Mouse (Mus musculus): ENCODE data around the gene Irf3.

Irf3 gene

GRCm38 (mm10) chr7:44985595-44986191 lies 11.8 kb upstream of the Irf3 start:
- Histone ChIP-seq H3K27me3 (ENCODE audit: control insufficient read depth, insufficient read depth, low read length, poor library complexity, severe bottlenecking) (no peaks in the 10 kb centered on the region), H3K36me3 (ENCODE audit: control insufficient read depth, insufficient read depth, low read length, poor library complexity, severe bottlenecking) (peaks cover 5% of the 10 kb centered on the region)
- DNase-seq (ENCODE audit: low read depth, low spot score), result peak; percentile 68

- Histone ChIP-seq H3K36me3 (ENCODE audit: control insufficient read depth, insufficient read depth, low read length, poor library complexity, severe bottlenecking) (peaks cover under 1% of the 10 kb centered on the region), H3K27me3 (ENCODE audit: control insufficient read depth, insufficient read depth, low read length, poor library complexity, severe bottlenecking) (no peaks in the 10 kb centered on the region)
- DNase-seq (ENCODE audit: low read depth, low spot score), result peak; percentile 99
Measured at GRCm38 (mm10) chr7:44986192-44986878, 11.1 kb upstream of the Irf3 start, which contains the start of gene Prmt1. Gene Prmt1, minus strand, starts transcription at chr7:44986568.

- H3K27me3 ChIP-seq (ENCODE audit: control insufficient read depth, insufficient read depth, low read length, poor library complexity, severe bottlenecking), result no peaks in the 10 kb centered on the region
- peaks cover 3% of the 10 kb centered on the region for H3K36me3 ChIP-seq (ENCODE audit: control insufficient read depth, insufficient read depth, low read length, poor library complexity, severe bottlenecking)
- DNase-seq (ENCODE audit: low read depth, low spot score), result peak; percentile 32
Measured at GRCm38 (mm10) chr7:44986879-44987718, 10.3 kb upstream of the Irf3 start.

GRCm38 (mm10) chr7:44996672-44997071 lies 776 bp upstream of the Irf3 start:
- DNase-seq (ENCODE audit: low read depth, low spot score), result no peak
- no peaks in the 10 kb centered on the region for H3K27me3 ChIP-seq (ENCODE audit: control insufficient read depth, insufficient read depth, low read length, poor library complexity, severe bottlenecking)
- H3K36me3 ChIP-seq (ENCODE audit: control insufficient read depth, insufficient read depth, low read length, poor library complexity, severe bottlenecking), result peaks cover 10% of the 10 kb centered on the region

GRCm38 (mm10) chr7:44997940-44998428 lies 536 bp downstream of the Irf3 start:
- Histone ChIP-seq H3K27me3 (ENCODE audit: control insufficient read depth, insufficient read depth, low read length, poor library complexity, severe bottlenecking) (no peaks in the 10 kb centered on the region), H3K36me3 (ENCODE audit: control insufficient read depth, insufficient read depth, low read length, poor library complexity, severe bottlenecking) (peaks cover 12% of the 10 kb centered on the region)
- no peak for DNase-seq (ENCODE audit: low read depth, low spot score)

- H3K36me3 ChIP-seq (ENCODE audit: control insufficient read depth, insufficient read depth, low read length, poor library complexity, severe bottlenecking), result peaks cover 12% of the 10 kb centered on the region
- DNase-seq (ENCODE audit: low read depth, low spot score), result no peak
- no peaks in the 10 kb centered on the region for H3K27me3 ChIP-seq (ENCODE audit: control insufficient read depth, insufficient read depth, low read length, poor library complexity, severe bottlenecking)
Measured at GRCm38 (mm10) chr7:44998501-44998955, 1.1 kb downstream of the Irf3 start, which contains the start of gene Bcl2l12. Gene Bcl2l12, minus strand, starts transcription at chr7:44998712.

GRCm38 (mm10) chr7:44999753-45000152 lies 2.3 kb downstream of the Irf3 start:
- peaks cover 13% of the 10 kb centered on the region for H3K36me3 ChIP-seq (ENCODE audit: control insufficient read depth, insufficient read depth, low read length, poor library complexity, severe bottlenecking)
- no peak for DNase-seq (ENCODE audit: low read depth, low spot score)
- no peaks in the 10 kb centered on the region for H3K27me3 ChIP-seq (ENCODE audit: control insufficient read depth, insufficient read depth, low read length, poor library complexity, severe bottlenecking)

- no peak for DNase-seq (ENCODE audit: low read depth, low spot score)
- Histone ChIP-seq H3K36me3 (ENCODE audit: control insufficient read depth, insufficient read depth, low read length, poor library complexity, severe bottlenecking) (peaks cover 14% of the 10 kb centered on the region), H3K27me3 (ENCODE audit: control insufficient read depth, insufficient read depth, low read length, poor library complexity, severe bottlenecking) (no peaks in the 10 kb centered on the region)
Measured at GRCm38 (mm10) chr7:45000539-45001114, 3.2 kb downstream of the Irf3 start.

- Histone ChIP-seq H3K27me3 (ENCODE audit: control insufficient read depth, insufficient read depth, low read length, poor library complexity, severe bottlenecking) (no peaks in the 10 kb centered on the region), H3K36me3 (ENCODE audit: control insufficient read depth, insufficient read depth, low read length, poor library complexity, severe bottlenecking) (peaks cover 23% of the 10 kb centered on the region)
- no peak for DNase-seq (ENCODE audit: low read depth, low spot score)
Measured at GRCm38 (mm10) chr7:45002440-45002839, 5.0 kb downstream of the Irf3 start.

- no peak for DNase-seq (ENCODE audit: low read depth, low spot score)
- Histone ChIP-seq H3K36me3 (ENCODE audit: control insufficient read depth, insufficient read depth, low read length, poor library complexity, severe bottlenecking) (peaks cover 24% of the 10 kb centered on the region), H3K27me3 (ENCODE audit: control insufficient read depth, insufficient read depth, low read length, poor library complexity, severe bottlenecking) (no peaks in the 10 kb centered on the region)
Measured at GRCm38 (mm10) chr7:45004546-45004945, 7.1 kb downstream of the Irf3 start.

- no peaks in the 10 kb centered on the region for H3K27me3 ChIP-seq (ENCODE audit: control insufficient read depth, insufficient read depth, low read length, poor library complexity, severe bottlenecking)
- no peak for DNase-seq (ENCODE audit: low read depth, low spot score)
- peaks cover 19% of the 10 kb centered on the region for H3K36me3 ChIP-seq (ENCODE audit: control insufficient read depth, insufficient read depth, low read length, poor library complexity, severe bottlenecking)
Measured at GRCm38 (mm10) chr7:45005321-45005992, 8.0 kb downstream of the Irf3 start.

- H3K27me3 ChIP-seq (ENCODE audit: control insufficient read depth, insufficient read depth, low read length, poor library complexity, severe bottlenecking), result no peaks in the 10 kb centered on the region
- peaks cover 17% of the 10 kb centered on the region for H3K36me3 ChIP-seq (ENCODE audit: control insufficient read depth, insufficient read depth, low read length, poor library complexity, severe bottlenecking)
Measured at GRCm38 (mm10) chr7:45006503-45006902, 9.1 kb downstream of the Irf3 start.

GRCm38 (mm10) chr7:45007141-45007540 lies 9.7 kb downstream of the Irf3 start:
- DNase-seq (ENCODE audit: low read depth, low spot score), result no peak
- H3K36me3 ChIP-seq (ENCODE audit: control insufficient read depth, insufficient read depth, low read length, poor library complexity, severe bottlenecking), result peaks cover 15% of the 10 kb centered on the region
- H3K27me3 ChIP-seq (ENCODE audit: control insufficient read depth, insufficient read depth, low read length, poor library complexity, severe bottlenecking), result no peaks in the 10 kb centered on the region

More at GRCm38 (mm10) chr7:45006503-45006902, 9.1 kb downstream of the Irf3 start:
- DNase-seq (ENCODE audit: low read depth, low spot score), result no peak

- no peak for DNase-seq (ENCODE audit: low read depth, low spot score)
- Histone ChIP-seq H3K27me3 (ENCODE audit: control insufficient read depth, insufficient read depth, low read length, poor library complexity, severe bottlenecking) (no peaks in the 10 kb centered on the region), H3K36me3 (ENCODE audit: control insufficient read depth, insufficient read depth, low read length, poor library complexity, severe bottlenecking) (peaks cover 15% of the 10 kb centered on the region)
Measured at GRCm38 (mm10) chr7:45007846-45008245, 10.4 kb downstream of the Irf3 start.
